Mouse (Mus musculus): ENCODE data around the gene Setx. TPM values are rescaled to one million over a fixed set of nuclear protein-coding genes. Genes with fewer than 3 reads are reported as not detected.

Gene Setx
- polyA plus RNA-seq, 1 experiment, result 14.5 TPM

DNA sequence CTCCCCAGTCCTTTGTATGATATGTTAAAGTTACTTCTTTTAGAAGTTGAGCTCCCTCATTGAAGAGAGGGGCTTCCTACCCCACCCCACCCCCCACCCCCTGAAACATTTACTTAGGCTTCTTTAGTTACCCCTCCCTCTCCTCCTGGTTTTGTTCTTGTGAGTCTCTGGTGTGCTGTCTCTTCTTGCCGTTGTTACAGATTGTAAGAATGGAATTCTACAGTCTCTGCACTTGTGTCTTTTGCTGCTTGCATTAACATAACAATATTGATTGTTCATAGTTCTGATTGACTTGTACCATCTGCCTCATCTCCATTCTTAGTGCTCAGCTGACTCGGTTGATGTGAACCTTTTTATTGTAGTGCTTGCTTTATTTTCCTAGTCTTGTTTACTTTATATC, 28.0 kb downstream of the Setx start:
- no peak overlapping the region for H3K27ac ChIP-seq (ENCODE audit: control insufficient read depth, insufficient read depth, low read length)
- WGBS, result 90% methylated on average over 2 of the region's 2 CpGs
- no peak for DNase-seq
- no peaks in the 10 kb centered on the region for H3K4me1 ChIP-seq (replicated peaks; ENCODE audit: control insufficient read depth, insufficient read depth, low read length)
- H3K27me3 ChIP-seq (ENCODE audit: control insufficient read depth, insufficient read depth, low read length), result no peaks in the 10 kb centered on the region
- H3K4me3 ChIP-seq (ENCODE audit: control insufficient read depth, insufficient read depth, low read length), result no peak overlapping the region
- TF ChIP-seq POLR2A (IDR thresholded peaks at IDR 0.05; ENCODE audit: control insufficient read depth, extremely low read depth, insufficient read depth, low read length, poor library complexity) (no peak), CTCF (IDR thresholded peaks at IDR 0.05; ENCODE audit: borderline replicate concordance, control insufficient read depth, extremely low read depth, insufficient read depth, low read length, poor library complexity) (no peak)
- H3K36me3 ChIP-seq (ENCODE audit: control insufficient read depth, insufficient read depth, low read length), result peaks cover 94% of the 10 kb centered on the region

DNA sequence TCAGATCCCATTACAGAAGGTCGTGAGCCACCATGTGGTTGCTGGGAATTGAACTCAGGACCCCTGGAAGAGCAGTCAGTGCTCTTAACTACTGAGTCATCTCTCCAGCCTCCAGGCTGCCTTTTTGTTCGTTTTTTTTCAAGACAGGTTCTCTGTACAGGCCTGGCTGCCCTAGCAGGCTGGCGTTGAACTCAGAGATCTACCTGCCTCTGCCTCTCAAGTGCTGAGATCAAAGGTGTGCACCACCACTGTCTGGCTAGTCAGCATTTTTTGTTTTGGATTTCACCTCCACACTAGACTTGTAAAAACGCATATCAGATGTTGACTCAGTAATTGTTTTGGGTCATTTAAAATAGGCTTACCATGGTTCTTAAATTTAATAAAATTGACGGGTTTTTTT, 44.1 kb downstream of the Setx start:
- Histone ChIP-seq H3K27ac (ENCODE audit: control insufficient read depth, insufficient read depth, low read length) (no peak overlapping the region), H3K4me3 (ENCODE audit: control insufficient read depth, insufficient read depth, low read length) (no peak overlapping the region), H3K36me3 (ENCODE audit: control insufficient read depth, insufficient read depth, low read length) (peaks cover 76% of the 10 kb centered on the region), H3K4me1 (replicated peaks; ENCODE audit: control insufficient read depth, insufficient read depth, low read length) (no peaks in the 10 kb centered on the region), H3K27me3 (ENCODE audit: control insufficient read depth, insufficient read depth, low read length) (no peaks in the 10 kb centered on the region)
- no peak for DNase-seq
- no peak for TF ChIP-seq CTCF (IDR thresholded peaks at IDR 0.05; ENCODE audit: borderline replicate concordance, control insufficient read depth, extremely low read depth, insufficient read depth, low read length, poor library complexity)
- no peak for TF ChIP-seq POLR2A (IDR thresholded peaks at IDR 0.05; ENCODE audit: control insufficient read depth, extremely low read depth, insufficient read depth, low read length, poor library complexity)
- 96% methylated on average over 5 of the region's 5 CpGs for WGBS

GRCm38 (mm10) chr2:29174887-29175286, 50.9 kb downstream of the Setx start:
- peaks cover 88% of the 10 kb centered on the region for H3K36me3 ChIP-seq (ENCODE audit: control insufficient read depth, insufficient read depth, low read length)
- DNase-seq, result no peak
- no peaks in the 10 kb centered on the region for H3K27me3 ChIP-seq (ENCODE audit: control insufficient read depth, insufficient read depth, low read length)
- H3K27ac ChIP-seq (ENCODE audit: control insufficient read depth, insufficient read depth, low read length), result no peak overlapping the region
- WGBS, result 93% methylated on average over 3 of the region's 3 CpGs
- no peaks in the 10 kb centered on the region for H3K4me1 ChIP-seq (replicated peaks; ENCODE audit: control insufficient read depth, insufficient read depth, low read length)
- no peak overlapping the region for H3K4me3 ChIP-seq (ENCODE audit: control insufficient read depth, insufficient read depth, low read length)
- TF ChIP-seq POLR2A (IDR thresholded peaks at IDR 0.05; ENCODE audit: control insufficient read depth, extremely low read depth, insufficient read depth, low read length, poor library complexity) (no peak), CTCF (IDR thresholded peaks at IDR 0.05; ENCODE audit: borderline replicate concordance, control insufficient read depth, extremely low read depth, insufficient read depth, low read length, poor library complexity) (no peak)

DNA sequence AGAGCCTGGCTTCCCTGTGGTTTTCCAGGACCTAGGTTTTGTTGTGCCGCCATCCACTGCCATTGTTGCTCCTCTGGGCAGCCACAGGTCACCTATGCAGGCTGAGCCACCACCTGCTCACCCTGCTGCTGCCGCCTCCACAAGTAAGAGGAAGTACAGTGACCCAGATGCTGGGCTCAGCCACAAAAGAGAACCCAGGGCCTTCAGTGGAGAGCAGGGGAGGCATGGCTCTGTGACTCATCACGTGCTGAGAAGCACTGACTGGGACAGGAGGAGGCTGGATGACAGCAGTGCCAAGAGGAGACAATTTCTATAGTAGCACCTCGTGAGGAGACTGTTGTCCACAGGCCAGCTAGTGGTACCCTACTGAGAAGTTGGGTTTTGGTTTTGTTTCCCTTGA, 55.8 kb downstream of the Setx start:
- Histone ChIP-seq H3K4me1 (replicated peaks; ENCODE audit: control insufficient read depth, insufficient read depth, low read length) (no peaks in the 10 kb centered on the region), H3K27ac (ENCODE audit: control insufficient read depth, insufficient read depth, low read length) (no peak overlapping the region), H3K27me3 (ENCODE audit: control insufficient read depth, insufficient read depth, low read length) (no peaks in the 10 kb centered on the region), H3K36me3 (ENCODE audit: control insufficient read depth, insufficient read depth, low read length) (peaks cover 66% of the 10 kb centered on the region), H3K4me3 (ENCODE audit: control insufficient read depth, insufficient read depth, low read length) (no peak overlapping the region)
- WGBS, result 42% methylated on average over 4 of the region's 4 CpGs
- TF ChIP-seq POLR2A (IDR thresholded peaks at IDR 0.05; ENCODE audit: control insufficient read depth, extremely low read depth, insufficient read depth, low read length, poor library complexity) (no peak), CTCF (IDR thresholded peaks at IDR 0.05; ENCODE audit: borderline replicate concordance, control insufficient read depth, extremely low read depth, insufficient read depth, low read length, poor library complexity) (no peak)
- no peak for DNase-seq

GRCm38 (mm10) chr2:29181111-29181510, 57.1 kb downstream of the Setx start:
- DNase-seq, result no peak
- Histone ChIP-seq H3K36me3 (ENCODE audit: control insufficient read depth, insufficient read depth, low read length) (peaks cover 57% of the 10 kb centered on the region), H3K27me3 (ENCODE audit: control insufficient read depth, insufficient read depth, low read length) (no peaks in the 10 kb centered on the region), H3K4me3 (ENCODE audit: control insufficient read depth, insufficient read depth, low read length) (no peak overlapping the region), H3K4me1 (replicated peaks; ENCODE audit: control insufficient read depth, insufficient read depth, low read length) (no peaks in the 10 kb centered on the region), H3K27ac (ENCODE audit: control insufficient read depth, insufficient read depth, low read length) (no peak overlapping the region)
- WGBS, result 90% methylated on average over 2 of the region's 2 CpGs
- TF ChIP-seq CTCF (IDR thresholded peaks at IDR 0.05; ENCODE audit: borderline replicate concordance, control insufficient read depth, extremely low read depth, insufficient read depth, low read length, poor library complexity), result no peak
- TF ChIP-seq POLR2A (IDR thresholded peaks at IDR 0.05; ENCODE audit: control insufficient read depth, extremely low read depth, insufficient read depth, low read length, poor library complexity), result no peak

DNA sequence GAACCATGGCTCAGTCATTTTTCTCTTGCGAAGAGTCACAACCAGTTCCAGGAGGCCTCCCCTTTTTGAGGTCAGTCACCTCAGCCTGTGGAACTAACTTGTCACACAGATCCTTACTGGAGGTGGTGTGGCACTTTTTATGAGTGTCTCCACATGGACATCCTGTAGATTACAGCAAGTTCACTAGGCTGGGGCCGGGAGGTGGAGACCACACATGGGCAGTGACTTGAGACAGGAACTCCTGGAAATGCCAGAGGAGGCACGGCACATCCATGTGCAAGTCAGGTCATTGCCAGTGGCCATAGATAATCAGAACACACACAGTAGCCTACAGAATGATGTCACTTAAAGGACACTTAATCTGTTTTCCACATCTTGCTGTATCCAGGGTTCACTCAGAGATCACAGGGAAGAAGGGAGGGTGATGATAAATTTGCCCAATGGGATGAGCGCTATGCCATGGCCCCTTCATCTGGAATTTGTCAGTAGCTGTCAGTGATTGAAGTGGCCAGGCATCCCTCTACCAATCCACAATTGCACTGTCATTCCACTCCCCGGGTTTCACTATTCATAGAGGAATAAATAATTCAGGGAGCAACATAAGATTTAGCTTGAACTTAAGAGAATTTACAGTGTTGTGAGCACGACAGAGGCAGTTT, 59.4 kb downstream of the Setx start:
- peaks cover 34% of the 10 kb centered on the region for H3K36me3 ChIP-seq (ENCODE audit: control insufficient read depth, insufficient read depth, low read length)
- H3K4me1 ChIP-seq (replicated peaks; ENCODE audit: control insufficient read depth, insufficient read depth, low read length), result no peaks in the 10 kb centered on the region
- no peak overlapping the region for H3K4me3 ChIP-seq (ENCODE audit: control insufficient read depth, insufficient read depth, low read length)
- TF ChIP-seq CTCF (IDR thresholded peaks at IDR 0.05; ENCODE audit: borderline replicate concordance, control insufficient read depth, extremely low read depth, insufficient read depth, low read length, poor library complexity) (no peak), POLR2A (IDR thresholded peaks at IDR 0.05; ENCODE audit: control insufficient read depth, extremely low read depth, insufficient read depth, low read length, poor library complexity) (no peak)
- H3K27ac ChIP-seq (ENCODE audit: control insufficient read depth, insufficient read depth, low read length), result no peak overlapping the region
- no peak for DNase-seq
- 87% methylated on average over 6 of the region's 6 CpGs for WGBS
- H3K27me3 ChIP-seq (ENCODE audit: control insufficient read depth, insufficient read depth, low read length), result no peaks in the 10 kb centered on the region

DNA sequence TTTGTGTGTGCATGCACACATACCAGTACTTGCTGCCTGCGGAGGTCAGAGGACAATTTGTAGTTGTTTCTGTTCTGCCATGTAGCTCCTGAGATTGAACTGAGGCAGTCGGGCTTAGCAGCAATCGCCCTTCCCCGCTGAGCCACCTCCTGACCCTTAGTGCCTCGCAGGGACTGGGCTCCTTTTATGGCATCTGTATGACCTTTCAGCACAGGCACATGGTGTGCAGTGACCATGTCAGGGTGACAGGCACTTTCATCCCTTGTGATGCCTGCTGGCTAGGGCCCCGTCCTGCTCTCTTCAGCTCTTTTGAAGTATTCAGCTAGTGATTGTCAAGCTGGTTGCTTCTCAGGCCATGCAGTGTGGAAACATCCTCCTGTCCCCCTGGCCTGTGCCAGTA, 62.2 kb downstream of the Setx start:
- no peak overlapping the region for H3K27ac ChIP-seq (ENCODE audit: control insufficient read depth, insufficient read depth, low read length)
- no peaks in the 10 kb centered on the region for H3K4me1 ChIP-seq (replicated peaks; ENCODE audit: control insufficient read depth, insufficient read depth, low read length)
- no peak for DNase-seq
- WGBS, result 93% methylated on average over 6 of the region's 6 CpGs
- TF ChIP-seq POLR2A (IDR thresholded peaks at IDR 0.05; ENCODE audit: control insufficient read depth, extremely low read depth, insufficient read depth, low read length, poor library complexity), result no peak
- no peak for TF ChIP-seq CTCF (IDR thresholded peaks at IDR 0.05; ENCODE audit: borderline replicate concordance, control insufficient read depth, extremely low read depth, insufficient read depth, low read length, poor library complexity)
- H3K27me3 ChIP-seq (ENCODE audit: control insufficient read depth, insufficient read depth, low read length), result no peaks in the 10 kb centered on the region
- no peak overlapping the region for H3K4me3 ChIP-seq (ENCODE audit: control insufficient read depth, insufficient read depth, low read length)
- peaks cover 6% of the 10 kb centered on the region for H3K36me3 ChIP-seq (ENCODE audit: control insufficient read depth, insufficient read depth, low read length)
